Mouse (Mus musculus): ENCODE measurements around the gene Rnf25. TPM values are rescaled to one million over a fixed set of nuclear protein-coding genes. Genes with fewer than 3 reads are reported as not detected.

Rnf25 gene
- polyA plus RNA-seq, 1 experiment from 2014 or later, result 26.9 TPM

DNA sequence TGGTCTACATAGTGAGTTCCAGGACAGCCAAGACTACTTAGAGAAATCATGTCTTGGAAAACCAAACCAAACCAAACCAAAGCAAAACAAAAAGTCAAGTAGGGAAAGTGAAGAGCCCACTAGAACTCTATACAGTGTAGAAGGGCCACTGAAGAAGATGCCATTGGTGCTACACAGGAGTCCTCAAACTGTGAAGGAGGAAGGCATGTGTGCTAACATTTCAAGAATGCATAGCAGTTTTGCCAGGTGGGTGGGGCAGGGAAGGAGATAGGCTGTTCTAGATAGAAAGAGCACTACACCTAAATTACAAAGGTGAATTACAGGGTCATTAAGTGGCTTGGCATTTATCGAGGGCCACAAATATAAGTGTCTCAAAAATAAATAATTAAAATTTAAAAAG lies 23.0 kb upstream of the Rnf25 start:
- peak; percentile 97 for ATAC-seq
- Histone ChIP-seq H3K27ac (ENCODE audit: low read length) (peak overlapping the region; percentile 62; the same call in 1 of the 2 replicates), H3K4me1 (ENCODE audit: insufficient read depth, low read depth, low read length) (no peaks in the 10 kb centered on the region), H3K4me3 (ENCODE audit: low read depth, low read length) (no peak overlapping the region), H3K4me2 (replicated peaks; ENCODE audit: low read depth, low read length) (no peak overlapping the region), H3K9me3 (ENCODE audit: low read length) (no peaks in the 10 kb centered on the region), H3K27me3 (replicated peaks; ENCODE audit: insufficient read depth, low read length) (no peaks in the 10 kb centered on the region), H3K36me3 (ENCODE audit: insufficient read depth, low read length) (no peaks in the 10 kb centered on the region), H3K9ac (replicated peaks; ENCODE audit: low read depth) (no peak overlapping the region)
- 68% methylated on average over 1 of the region's 1 CpGs for WGBS
- TF ChIP-seq CTCF (IDR thresholded peaks at IDR 0.05) (no peak), EP300 (IDR thresholded peaks at IDR 0.05) (peak; percentile 98)
- peak; percentile 80 for DNase-seq (ENCODE audit: low spot score)

DNA sequence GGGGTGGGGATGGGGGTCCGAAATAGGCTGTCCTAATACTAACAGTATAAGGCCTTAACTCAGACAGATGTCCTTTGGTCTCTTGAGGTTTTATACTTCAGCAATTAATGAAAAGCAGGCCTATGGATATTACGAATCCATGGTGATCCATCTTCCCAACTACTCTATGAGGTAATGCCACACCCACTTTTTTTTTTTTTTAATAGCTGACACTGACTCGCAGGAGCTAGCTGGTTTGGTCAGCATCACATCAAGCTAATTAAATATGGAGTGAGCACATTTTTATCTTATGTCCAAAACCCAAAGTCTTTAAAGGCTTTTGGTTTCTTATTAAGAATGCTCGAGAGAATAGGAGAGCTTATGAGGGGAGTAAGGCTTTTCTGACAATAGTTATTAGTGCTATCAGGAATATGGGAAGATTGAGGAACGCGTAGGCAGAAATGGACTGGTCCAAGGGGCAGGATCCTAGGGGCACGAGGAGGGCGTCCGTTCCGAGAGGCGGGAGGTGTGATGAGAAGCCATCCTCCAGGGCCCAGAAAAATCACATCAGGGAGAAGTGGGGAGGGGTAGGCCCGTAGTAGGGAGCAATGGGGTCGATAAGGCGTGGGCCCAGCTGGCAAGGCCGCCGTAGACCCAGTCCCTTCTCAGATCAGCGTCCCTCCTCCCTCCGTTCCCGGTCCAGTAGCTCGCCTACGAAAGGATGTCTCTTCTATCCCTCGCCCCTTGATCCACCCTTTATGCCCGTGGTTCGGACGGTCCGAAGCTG lies 513 bp downstream of the Rnf25 start:
- Histone ChIP-seq H3K4me3 (ENCODE audit: low read depth, low read length) (peak overlapping the region; percentile 70), H3K4me1 (ENCODE audit: insufficient read depth, low read depth, low read length) (peaks cover 8% of the 10 kb centered on the region), H3K27ac (ENCODE audit: low read length) (peak overlapping the region; percentile 57), H3K36me3 (ENCODE audit: insufficient read depth, low read length) (peaks cover 11% of the 10 kb centered on the region; the same call in 1 of the 2 replicates), H3K9me3 (ENCODE audit: low read length) (no peaks in the 10 kb centered on the region), H3K4me2 (replicated peaks; ENCODE audit: low read depth, low read length) (peak overlapping the region; percentile 77), H3K9ac (replicated peaks; ENCODE audit: low read depth) (peak overlapping the region; percentile 66), H3K27me3 (replicated peaks; ENCODE audit: insufficient read depth, low read length) (no peaks in the 10 kb centered on the region)
- 7% methylated on average over 24 of the region's 26 CpGs for WGBS
- TF ChIP-seq EP300 (IDR thresholded peaks at IDR 0.05) (no peak), CTCF (IDR thresholded peaks at IDR 0.05) (no peak)
- DNase-seq (ENCODE audit: low spot score) (peak; percentile 13), ATAC-seq (peak; percentile 52; the same call in 1 of the 2 replicates)

DNA sequence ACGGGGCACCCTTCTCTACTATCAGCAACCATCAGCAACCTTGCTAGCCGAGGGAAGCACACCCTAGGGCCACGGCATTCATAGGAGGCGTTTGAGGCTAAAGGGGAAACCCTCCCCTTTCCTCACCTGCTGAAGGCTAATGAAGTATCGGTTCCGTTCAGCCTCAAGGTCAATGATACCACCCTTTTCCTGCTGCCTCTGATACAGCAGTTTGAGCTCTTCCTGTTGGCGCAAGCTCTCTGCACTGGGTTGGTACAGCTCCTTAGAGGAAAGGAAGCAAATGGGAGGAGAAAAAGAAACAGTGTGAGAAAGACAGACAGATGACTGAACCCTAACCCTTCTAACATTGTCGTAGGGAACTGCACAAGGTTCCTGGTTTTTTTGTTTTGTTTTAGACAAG lies 6.8 kb downstream of the Rnf25 start:
- Histone ChIP-seq H3K4me1 (ENCODE audit: insufficient read depth, low read depth, low read length) (no peaks in the 10 kb centered on the region), H3K27ac (ENCODE audit: low read length) (no peak overlapping the region), H3K4me2 (replicated peaks; ENCODE audit: low read depth, low read length) (no peak overlapping the region), H3K9ac (replicated peaks; ENCODE audit: low read depth) (no peak overlapping the region), H3K27me3 (replicated peaks; ENCODE audit: insufficient read depth, low read length) (no peaks in the 10 kb centered on the region), H3K9me3 (ENCODE audit: low read length) (no peaks in the 10 kb centered on the region), H3K36me3 (ENCODE audit: insufficient read depth, low read length) (peaks cover 40% of the 10 kb centered on the region), H3K4me3 (ENCODE audit: low read depth, low read length) (no peak overlapping the region)
- TF ChIP-seq EP300 (IDR thresholded peaks at IDR 0.05) (no peak), CTCF (IDR thresholded peaks at IDR 0.05) (no peak)
- no peak for DNase-seq (ENCODE audit: low spot score)
- ATAC-seq, result no peak
- WGBS, result 61% methylated on average over 8 of the region's 8 CpGs

DNA sequence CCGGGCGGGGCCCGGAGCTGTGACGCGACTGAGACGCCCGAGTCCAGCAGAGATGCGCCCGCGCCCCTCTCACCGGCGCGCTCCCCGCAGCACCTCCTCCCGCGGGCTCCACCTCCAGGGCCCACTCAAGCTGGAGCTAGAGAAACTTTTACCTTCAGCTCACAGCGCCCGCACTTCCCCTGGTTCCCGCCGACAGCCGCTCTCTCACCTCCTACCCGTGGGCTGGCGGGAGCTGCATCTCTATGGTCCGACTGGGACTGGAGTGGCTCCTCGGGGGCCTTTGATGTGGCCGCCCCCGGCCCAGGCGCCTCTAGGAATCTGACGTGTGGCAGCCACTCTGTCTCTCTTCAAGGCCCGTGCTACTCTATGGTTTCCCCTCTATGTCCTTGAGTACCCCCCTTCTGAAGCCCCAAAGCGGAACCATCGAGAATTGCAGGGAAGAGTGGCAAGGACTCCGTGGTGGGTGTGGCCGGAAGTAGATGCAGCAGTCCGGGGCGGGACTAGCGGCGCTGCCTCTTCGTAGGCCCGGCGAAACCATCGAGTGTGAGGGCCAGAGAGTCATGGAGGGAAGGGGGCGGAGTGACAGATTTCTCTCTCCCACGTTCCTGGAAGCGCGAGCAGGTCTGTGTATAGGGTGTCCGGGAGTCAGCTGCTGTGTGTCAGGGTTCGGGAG lies 13.3 kb downstream of the Rnf25 start, which contains the start of the genes Zfp142 and Bcs1l:
Gene Zfp142 (minus strand): TSS at position 474 of the 673 bp plus-strand sequence.
Gene Bcs1l (plus strand): TSS at position 517 of the 673 bp plus-strand sequence.
- no peaks in the 10 kb centered on the region for H3K9me3 ChIP-seq (ENCODE audit: low read length)
- peak within 1 kb of the TSS; percentile 72 for H3K4me2 ChIP-seq (replicated peaks; ENCODE audit: low read depth, low read length)
- peaks cover 8% of the 10 kb centered on the region; the same call in 1 of the 2 replicates for H3K36me3 ChIP-seq (ENCODE audit: insufficient read depth, low read length)
- TF ChIP-seq EP300 (IDR thresholded peaks at IDR 0.05), result peak; percentile 80
- TF ChIP-seq CTCF (IDR thresholded peaks at IDR 0.05), result peak; percentile 40
- peak within 1 kb of the TSS; percentile 55 for H3K27ac ChIP-seq (ENCODE audit: low read length)
- DNase-seq (ENCODE audit: low spot score), result peak; percentile 100
- H3K4me3 ChIP-seq (ENCODE audit: low read depth, low read length), result peak within 1 kb of the TSS; percentile 72
- peaks cover 5% of the 10 kb centered on the region; the same call in 1 of the 2 replicates for H3K4me1 ChIP-seq (ENCODE audit: insufficient read depth, low read depth, low read length)
- 0% methylated on average over 48 of the region's 48 CpGs for WGBS
- peak within 1 kb of the TSS; percentile 50 for H3K9ac ChIP-seq (replicated peaks; ENCODE audit: low read depth)
- H3K27me3 ChIP-seq (replicated peaks; ENCODE audit: insufficient read depth, low read length), result no peaks in the 10 kb centered on the region
- ATAC-seq, result peak; percentile 98

DNA sequence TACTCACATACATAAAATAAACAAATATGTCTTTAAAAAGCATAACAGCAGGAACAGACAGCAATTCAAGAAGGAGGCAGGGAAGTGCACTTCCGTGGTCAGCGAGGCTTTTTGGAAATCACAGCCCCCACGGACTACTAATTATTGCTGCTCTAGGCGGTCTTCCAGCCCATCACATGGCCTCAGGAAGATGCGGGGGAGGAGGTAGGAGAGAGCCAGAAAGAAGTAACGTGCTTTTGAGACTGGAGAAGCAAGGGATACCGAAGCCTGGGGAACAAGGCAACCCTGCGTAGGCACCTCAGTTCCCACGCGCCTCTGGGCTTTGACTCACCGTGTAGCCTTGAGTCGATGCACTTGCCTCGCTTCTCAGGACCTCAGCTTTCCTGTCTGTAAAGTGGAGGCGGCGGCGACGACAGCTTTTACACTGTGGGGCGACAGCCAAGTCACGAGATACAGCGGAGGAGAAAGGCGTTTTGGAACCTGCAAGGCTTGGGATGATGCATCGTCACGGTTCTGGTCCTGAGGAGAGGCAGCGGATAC lies 13.9 kb downstream of the Rnf25 start:
- ATAC-seq (no peak), DNase-seq (ENCODE audit: low spot score) (peak; percentile 26)
- under 1% methylated on average over 24 of the region's 24 CpGs for WGBS
- Histone ChIP-seq H3K27me3 (replicated peaks; ENCODE audit: insufficient read depth, low read length) (no peaks in the 10 kb centered on the region), H3K9ac (replicated peaks; ENCODE audit: low read depth) (peak overlapping the region; percentile 41), H3K4me2 (replicated peaks; ENCODE audit: low read depth, low read length) (peak overlapping the region; percentile 72), H3K4me3 (ENCODE audit: low read depth, low read length) (peak overlapping the region; percentile 72), H3K4me1 (ENCODE audit: insufficient read depth, low read depth, low read length) (peaks cover 5% of the 10 kb centered on the region; the same call in 1 of the 2 replicates), H3K36me3 (ENCODE audit: insufficient read depth, low read length) (peaks cover 8% of the 10 kb centered on the region; the same call in 1 of the 2 replicates), H3K27ac (ENCODE audit: low read length) (peak overlapping the region; percentile 55), H3K9me3 (ENCODE audit: low read length) (no peaks in the 10 kb centered on the region)
- TF ChIP-seq CTCF (IDR thresholded peaks at IDR 0.05), result no peak
